Mouse (Mus musculus) naive thymus-derived CD4-positive, alpha-beta T cell, adult 5 months (primary cell): Measurements from ENCODE around the gene Med14. TPM values are rescaled to one million over a fixed set of nuclear protein-coding genes. Genes with fewer than 3 reads are reported as not detected.

Source experiments
- polyA plus RNA-seq: library from polyadenylated mRNA; unstranded; fragments of 100-300 nt; shearing (Covaris generic); gene quantifications from one replicate; pipeline ENCODE4 v1.2.1, GENCODE M21; 2017

The Med14 gene
- polyA plus RNA-seq, result 75.8 TPM

DNA sequence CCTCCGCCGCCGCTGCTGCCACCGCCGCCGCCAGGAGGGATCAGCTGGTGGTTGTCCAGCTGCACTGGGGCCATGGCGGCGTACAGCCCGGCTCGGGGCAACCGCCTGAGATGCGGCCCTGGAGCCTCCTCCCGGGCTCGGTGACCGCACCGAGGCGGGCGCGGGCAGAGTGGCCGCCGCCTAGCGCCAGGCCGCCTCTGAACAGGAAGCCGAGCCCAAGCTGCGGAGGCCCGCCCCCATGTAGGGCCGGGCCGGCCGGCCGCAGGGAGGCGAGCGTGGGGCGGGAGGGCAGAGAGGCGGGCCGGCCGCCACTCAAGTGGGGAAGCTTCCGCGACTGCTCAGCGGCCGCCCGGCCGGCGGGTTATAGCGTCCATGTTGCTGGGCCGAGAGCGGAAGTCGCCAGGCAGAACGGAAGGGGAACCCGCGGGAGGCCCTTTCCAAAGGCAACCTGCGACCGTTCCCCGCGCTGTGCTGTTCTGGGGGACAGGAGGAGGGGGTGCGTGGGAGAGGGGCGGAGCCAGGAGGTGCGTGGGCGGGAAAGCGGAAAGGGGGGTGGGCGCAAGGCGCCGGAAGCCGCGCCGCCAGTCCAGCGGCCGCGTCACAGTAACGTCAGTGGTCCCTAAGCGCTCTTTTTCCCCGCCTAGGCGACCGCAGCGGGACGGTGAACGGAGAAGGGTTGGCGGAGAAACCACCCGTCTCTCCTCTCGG, at the start of gene Med14:
Med14 (minus strand) TSS at position 448 of the 708 bp plus-strand sequence.

DNA sequence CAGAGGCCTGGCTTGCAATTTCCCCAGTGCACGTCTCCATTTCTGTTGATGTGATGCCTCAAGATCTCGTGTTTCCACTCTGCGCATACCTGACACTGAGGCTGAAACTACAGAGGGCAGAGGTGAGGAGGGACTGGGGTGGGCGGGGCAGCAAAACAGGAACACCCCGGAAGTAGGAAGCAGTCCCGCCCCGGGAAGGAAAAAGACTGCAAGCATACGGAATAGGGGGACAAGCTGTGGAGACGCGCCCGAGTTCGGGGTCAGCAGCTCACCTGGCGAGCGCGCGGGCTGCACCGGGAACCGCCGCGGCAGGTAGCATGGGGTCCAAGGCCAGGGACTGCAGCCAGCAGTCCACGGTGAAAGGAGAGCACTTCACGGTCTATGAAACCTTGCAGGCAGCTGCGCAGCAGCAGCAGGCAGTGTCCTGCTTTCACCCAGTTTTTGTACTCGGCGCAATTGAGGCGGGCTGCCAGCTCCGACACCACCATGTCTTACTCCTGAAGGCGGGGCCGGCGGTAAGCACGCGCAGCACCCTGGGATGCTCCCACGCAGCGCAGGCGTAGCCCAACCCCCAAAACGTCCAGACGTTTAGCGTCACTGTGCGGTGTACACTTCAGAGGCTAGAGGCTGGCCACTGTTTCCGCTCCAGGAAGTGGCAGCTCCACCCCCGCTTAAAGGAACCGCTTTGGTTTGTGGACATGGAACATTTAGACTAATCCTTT, 88.7 kb downstream of the Med14 start, which contains the start of gene 1810030O07Rik:
1810030O07Rik (minus strand) TSS at position 615 of the 722 bp plus-strand sequence.

Other genes starting within 250 kb of the Med14 start
- 117 TPM for gene Atp6ap2, start 174.3 kb downstream of the Med14 start, polyA plus RNA-seq
- gene 1810030O07Rik, start 88.4 kb downstream of the Med14 start, polyA plus RNA-seq, result 49.3 TPM